Comparison of ENCODE assay signal across 10 mouse cellular contexts in the genomic region with DNA sequence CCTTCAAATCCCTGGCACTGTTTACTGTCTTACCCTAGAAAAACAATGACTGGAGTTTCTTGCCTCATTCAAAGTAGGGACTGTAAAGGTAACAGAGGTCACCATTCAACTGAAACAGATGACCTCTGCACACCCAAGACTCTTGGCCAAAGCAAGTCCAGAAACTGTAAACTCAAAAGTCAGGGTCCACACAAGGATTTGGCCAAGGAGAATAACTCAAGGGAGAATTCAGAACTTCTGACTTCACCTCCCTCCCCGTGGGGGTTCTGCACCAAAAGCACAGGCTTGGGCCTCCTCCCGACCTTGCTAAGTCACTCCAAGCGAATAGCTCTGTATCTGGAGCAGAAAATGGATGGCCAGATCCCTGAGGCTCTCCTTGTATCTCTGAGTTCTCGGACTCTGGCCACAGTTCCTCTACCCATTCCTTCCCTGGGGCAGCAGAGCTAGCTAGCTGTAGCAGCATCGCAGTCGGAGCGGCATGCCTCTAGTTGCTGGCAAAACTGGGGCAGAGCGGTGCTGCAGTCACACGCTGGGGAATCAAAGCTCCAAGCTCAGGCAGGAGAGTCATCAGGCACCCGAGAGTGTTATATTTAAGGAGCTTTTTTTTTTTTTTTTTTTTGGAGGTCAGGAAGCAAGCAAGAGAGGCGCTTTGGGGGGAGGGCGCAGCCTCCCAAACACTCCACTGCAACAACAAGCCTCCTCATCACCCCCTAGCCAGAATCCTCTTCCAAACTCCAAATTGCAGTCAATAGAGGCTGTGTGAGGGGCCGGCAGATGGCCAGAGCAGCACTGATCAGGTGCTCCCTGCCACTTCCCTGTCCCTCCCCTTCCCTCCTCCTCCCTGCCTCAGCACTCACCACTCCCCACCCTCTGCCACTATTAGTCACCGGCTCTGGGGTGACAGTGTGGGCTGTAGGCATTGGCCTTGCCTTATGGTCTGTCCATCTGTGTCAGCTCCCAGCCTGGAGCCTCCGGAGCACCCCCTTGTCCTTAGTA.
DNase-seq lines count a peak whose midpoint lies in the region; ATAC-seq lines count a peak whose summit lies in the region.
"Had no signal": no experiment of that assay in that cellular context is flagged by ENCODE, and none has a peak within 500 bp of the region (broad histone marks: within the 10 kb centered on the region; RNA-seq: fewer than 3 reads in every experiment).

No protein-coding gene starts in this region.

- peak overlapping the region; percentile 39 for H3K4me2 ChIP-seq in heart, embryonic 14.5 days (ENCODE audit: low read length)
- no peak overlapping the region for H3K4me2 ChIP-seq in forebrain, embryonic 12.5 days
- H3K4me2 ChIP-seq in kidney, embryonic 16.5 days (replicated peaks; ENCODE audit: low read depth, low read length): no peak overlapping the region

- peaks cover 3 to 15% of the 10 kb centered on the region in 2 experiments; a peak in 3 of 4 replicates for H3K4me1 ChIP-seq in heart, embryonic 14.5 days (ENCODE audit: control insufficient read depth in 2 of 2, insufficient read depth in 2 of 2, low read length in 2 of 2)
- H3K4me1 ChIP-seq in forebrain, embryonic 12.5 days: peaks cover 9% of the 10 kb centered on the region
- peaks cover 21% of the 10 kb centered on the region; the same call in 1 of the 2 replicates for H3K4me1 ChIP-seq in kidney, embryonic 16.5 days (ENCODE audit: insufficient read depth, low read length)

- no peaks in the 10 kb centered on the region for H3K9me3 ChIP-seq in heart, embryonic 14.5 days (ENCODE audit: control insufficient read depth, low read length)
- H3K9me3 ChIP-seq in forebrain, embryonic 12.5 days: no peaks in the 10 kb centered on the region
- H3K9me3 ChIP-seq in kidney, embryonic 16.5 days (ENCODE audit: low read length): 0 out of 2 replicates have a peak, but pooled peaks cover 3% of the 10 kb centered on the region

- WGBS in heart, embryonic 14.5 days: 14% methylated on average over 15 of the region's 15 CpGs
- WGBS in forebrain, embryonic 12.5 days: 18% methylated on average over 15 of the region's 15 CpGs
- 17% methylated on average over 15 of the region's 15 CpGs for WGBS in kidney, embryonic 16.5 days

- peak overlapping the region; percentile 11 to 58; a peak in 2 of 4 replicates for H3K27ac ChIP-seq in heart, embryonic 14.5 days (replicated peaks in 1 of 2; ENCODE audit: control insufficient read depth in 1 of 2, insufficient read depth in 1 of 2, low read depth in 2 of 2, low read length in 2 of 2)
- H3K27ac ChIP-seq in forebrain, embryonic 12.5 days: no peak overlapping the region
- no peak overlapping the region for H3K27ac ChIP-seq in kidney, embryonic 16.5 days (ENCODE audit: low read length)
- H3K27ac ChIP-seq: heart, adult 2 months had no signal

- no peak overlapping the region for H3K4me3 ChIP-seq in heart, embryonic 14.5 days (ENCODE audit: control insufficient read depth in 1 of 2, insufficient read depth in 1 of 2, low read depth in 1 of 2, low read length in 2 of 2)
- H3K4me3 ChIP-seq in forebrain, embryonic 12.5 days (replicated peaks): no peak overlapping the region
- no peak overlapping the region for H3K4me3 ChIP-seq in kidney, embryonic 16.5 days (ENCODE audit: low read length)
- H3K4me3 ChIP-seq: heart, adult 2 months had no signal

- H3K36me3 ChIP-seq in heart, embryonic 14.5 days (ENCODE audit: control insufficient read depth, insufficient read depth, low read length): no peaks in the 10 kb centered on the region
- H3K36me3 ChIP-seq in forebrain, embryonic 12.5 days (replicated peaks): no peaks in the 10 kb centered on the region
- no peaks in the 10 kb centered on the region for H3K36me3 ChIP-seq in kidney, embryonic 16.5 days (ENCODE audit: insufficient read depth, low read length)
- H3K36me3 ChIP-seq: G1E had no signal

- peak; percentile 46 for ATAC-seq in heart, embryonic 14.5 days (ENCODE audit: insufficient number of reproducible peaks, insufficient read depth, low FRiP score, low read depth)
- ATAC-seq in forebrain, embryonic 12.5 days (ENCODE audit: low FRiP score): peak; percentile 82
- peak; percentile 81 for ATAC-seq in kidney, embryonic 16.5 days (ENCODE audit: low FRiP score, low TSS enrichment)

- 0 out of 2 replicates have a peak overlapping the region, but pooled peaks have one; percentile 31 for H3K9ac ChIP-seq in heart, embryonic 14.5 days (ENCODE audit: low read length)
- H3K9ac ChIP-seq in forebrain, embryonic 12.5 days: no peak overlapping the region
- H3K9ac ChIP-seq in kidney, embryonic 16.5 days (replicated peaks; ENCODE audit: low read length): no peak overlapping the region

- no peaks in the 10 kb centered on the region for H3K27me3 ChIP-seq in heart, embryonic 14.5 days (ENCODE audit: control insufficient read depth, insufficient read depth, low read length)
- no peaks in the 10 kb centered on the region for H3K27me3 ChIP-seq in forebrain, embryonic 12.5 days
- H3K27me3 ChIP-seq in kidney, embryonic 16.5 days (ENCODE audit: insufficient read depth, low read length): no peaks in the 10 kb centered on the region

- no peak for DNase-seq in heart, adult 8-10 months (ENCODE audit: low spot score)
- DNase-seq in brain, adult 2 months (ENCODE audit: low read depth, low spot score): peak; percentile 99
- DNase-seq in lung, postnatal 36 days: peak; percentile 40
- DNase-seq in right cerebral cortex, postnatal 25 days: peak; percentile 66
- no peak for DNase-seq in gastrocnemius, adult 8-10 months (ENCODE audit: low spot score in 2 of 2)

Comparison
In these comparisons a context has a peak if more than half of its experiments do, and no peak if none do; other contexts are left out.
1. H3K27ac ChIP-seq: peak in heart, embryonic 14.5 days (2 of 2); none in forebrain, embryonic 12.5 days (single experiment) and kidney, embryonic 16.5 days (single experiment).
2. DNase-seq: peak in brain, adult 2 months (single experiment), lung, postnatal 36 days (single experiment) and right cerebral cortex, postnatal 25 days (single experiment); none in heart, adult 8-10 months (single experiment) and gastrocnemius, adult 8-10 months (0 of 2).
3. Peak in every context shown above with its lines, with median percentiles within 50 percentile points of each other: ATAC-seq.